Mouse (Mus musculus): ENCODE measurements around the gene Qsox1. TPM values are rescaled to one million over a fixed set of nuclear protein-coding genes. Genes with fewer than 3 reads are reported as not detected.

Gene Qsox1
- total RNA-seq, 1 experiment from 2014 or later: 30.8 TPM

DNA sequence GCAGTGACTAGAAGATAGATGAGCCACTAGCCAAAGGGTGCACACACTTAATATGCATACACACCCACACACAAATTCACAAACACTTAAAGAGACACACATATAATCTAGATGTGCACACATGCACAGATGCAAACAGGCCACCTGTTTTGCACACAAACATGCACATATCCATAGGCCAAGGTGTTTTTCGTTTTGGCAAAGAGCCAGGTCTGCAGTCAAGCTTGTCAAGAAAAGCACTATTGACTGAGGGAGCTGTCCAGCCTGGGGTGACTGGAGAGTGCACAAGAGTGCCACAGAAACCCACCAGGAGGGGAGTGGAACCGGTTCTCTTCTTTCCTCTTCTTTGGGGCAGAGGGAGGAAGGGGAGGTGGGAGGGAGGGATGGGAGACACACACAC is 81.5 kb downstream of the Qsox1 start:
- no peak for ATAC-seq (replicated peaks in 1 of 2; ENCODE audit: insufficient read depth in 1 of 2, low FRiP score in 2 of 2, low TSS enrichment in 1 of 2, low read depth in 1 of 2, poor library complexity in 2 of 2, severe bottlenecking in 2 of 2)

DNA sequence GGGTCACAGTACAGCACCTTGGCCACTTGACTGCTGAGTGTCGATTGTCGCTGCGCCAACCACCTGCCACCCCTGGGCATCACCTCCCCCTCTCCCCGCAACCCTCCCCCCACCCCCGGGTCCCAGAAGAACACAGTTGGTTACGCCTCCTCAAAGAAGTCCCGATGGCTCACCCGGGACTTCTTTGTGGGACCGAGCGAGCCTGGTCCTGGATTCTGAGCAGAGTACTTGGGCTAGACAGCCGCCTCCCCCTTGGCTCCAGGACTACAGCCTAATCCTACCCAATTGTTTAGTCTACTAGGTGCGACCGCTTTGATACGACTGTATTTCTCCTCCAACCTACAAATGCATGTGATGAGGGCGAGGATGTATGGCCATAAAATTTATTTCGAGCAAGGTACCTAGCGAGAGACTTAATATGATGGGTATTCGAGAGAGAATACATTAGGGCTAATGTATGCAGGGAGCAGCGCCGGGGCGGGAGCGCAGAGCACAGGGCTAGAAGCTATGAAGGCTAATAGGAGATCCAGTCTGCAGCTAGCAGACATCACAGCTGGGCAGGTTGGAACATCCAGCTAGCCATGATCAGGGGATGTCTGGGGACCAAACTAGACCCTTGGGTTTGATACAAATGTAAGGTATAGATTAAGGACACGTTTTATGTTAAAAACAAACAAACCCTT is 83.4 kb downstream of the Qsox1 start:
- no peak for ATAC-seq (replicated peaks in 1 of 2; ENCODE audit: insufficient read depth in 1 of 2, low FRiP score in 2 of 2, low TSS enrichment in 1 of 2, low read depth in 1 of 2, poor library complexity in 2 of 2, severe bottlenecking in 2 of 2)

DNA sequence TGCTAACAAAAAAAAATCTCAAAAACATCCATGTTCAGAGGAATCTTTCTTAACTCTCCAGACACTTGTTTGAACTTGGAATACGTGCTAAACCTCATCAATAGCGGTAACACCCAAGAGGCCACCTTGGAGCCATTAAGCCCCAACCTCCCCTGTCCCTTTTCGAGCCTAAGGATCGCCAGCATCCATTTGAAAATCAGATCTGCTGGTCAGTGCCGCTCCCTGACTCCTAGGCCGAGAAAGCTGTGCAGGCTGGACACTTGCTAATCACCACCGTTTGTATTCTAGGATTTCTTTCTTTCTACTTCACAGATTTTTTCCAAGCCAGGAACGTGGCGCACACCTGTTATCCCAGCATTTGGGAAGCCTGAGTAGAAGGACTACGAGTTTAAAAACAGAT is 84.9 kb downstream of the Qsox1 start:
- no peak for ATAC-seq (replicated peaks in 1 of 2; ENCODE audit: insufficient read depth in 1 of 2, low FRiP score in 2 of 2, low TSS enrichment in 1 of 2, low read depth in 1 of 2, poor library complexity in 2 of 2, severe bottlenecking in 2 of 2)

Other genes starting within 250 kb of the Qsox1 start
- gene Lhx4, start 61.2 kb downstream of the Qsox1 start, total RNA-seq (2017): not detected in 2 replicates
- 57.5 and 62.0 TPM in 2 replicates for gene Cep350, start 160.4 kb upstream of the Qsox1 start, total RNA-seq (2017)
- gene Tor1aip2, start 222.5 kb upstream of the Qsox1 start, total RNA-seq (2017): 65.9 and 81.2 TPM in 2 replicates
- 25.0 and 32.0 TPM in 2 replicates for gene Tor1aip1, start 223.6 kb upstream of the Qsox1 start, total RNA-seq (2017)

All from hematopoietic stem cell, adult 5-6 weeks (primary cell).